Mouse (Mus musculus) layer of hippocampus, adult 2 months (tissue): ENCODE results near the gene Vmn1r5. TPM values are rescaled to one million over a fixed set of nuclear protein-coding genes. Genes with fewer than 3 reads are reported as not detected.
"Not testable (repeated sequence)": the region's sequence is repeated elsewhere in the genome, so short reads cannot be mapped to it uniquely, and the experiment has no call there.

ENCODE experiments used
- DNase-seq, 2 experiments: peaks; one replicate each; pipeline ENCODE4 v3.0.0; 2022; ENCODE audit warnings: low spot score in 2 of 2
- H3K27ac ChIP-seq: fragments of 200-600 bp; 2 replicates; pipeline ENCODE4 v1.8.1; 2022
- H3K4me3 ChIP-seq: fragments of 200-600 bp; 2 replicates; pipeline ENCODE4 v1.8.1; 2022; ENCODE audit warnings: mild to moderate bottlenecking
- CTCF ChIP-seq: fragments of 200-600 bp; conservative IDR thresholded peaks from 2 replicates; pipeline ENCODE4 v1.8.1; 2022; ENCODE audit warnings: antibody characterized with exemption, mild to moderate bottlenecking, moderate library complexity
- long read RNA-seq, 2 experiments: library from polyadenylated mRNA; stranded (forward); transcript quantifications; one replicate each; pipeline ENCODE4 v2.0.0; 2021; ENCODE audit warnings: borderline mapping rate in 2 of 2
- total RNA-seq, 2 experiments: library from RNA; stranded (reverse); gene quantifications; 2 replicates each; pipeline ENCODE4 v1.2.3; 2021

Vmn1r5 gene
- not detected for total RNA-seq
- long read RNA-seq, experiment 1, result 0 reads
- long read RNA-seq, experiment 2, result 0 reads

DNA sequence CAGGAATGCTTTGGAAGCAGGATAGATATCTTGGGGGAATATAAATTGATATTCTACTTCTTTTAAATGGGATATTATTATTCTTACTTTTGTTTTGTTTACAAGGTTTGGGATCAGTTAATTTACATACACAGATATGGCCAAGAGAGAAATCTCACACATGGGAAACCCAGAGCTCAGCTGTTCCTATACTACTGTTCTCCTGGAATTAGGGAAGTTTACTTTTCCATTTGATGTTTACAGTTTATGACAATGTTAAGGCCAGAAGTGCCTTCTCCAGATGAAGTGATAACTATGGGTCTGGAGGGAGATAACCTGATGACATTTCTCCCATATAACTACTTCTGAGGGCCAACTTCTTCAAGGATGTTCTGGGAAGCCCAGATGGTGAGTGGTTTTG is at the start of gene Vmn1r5:
Vmn1r5 (plus strand) TSS at position 301 of the 400 bp plus-strand sequence.
- DNase-seq, result no peak
- no peak within 1 kb of the TSS for H3K27ac ChIP-seq
- TF ChIP-seq CTCF, result no peak

DNA sequence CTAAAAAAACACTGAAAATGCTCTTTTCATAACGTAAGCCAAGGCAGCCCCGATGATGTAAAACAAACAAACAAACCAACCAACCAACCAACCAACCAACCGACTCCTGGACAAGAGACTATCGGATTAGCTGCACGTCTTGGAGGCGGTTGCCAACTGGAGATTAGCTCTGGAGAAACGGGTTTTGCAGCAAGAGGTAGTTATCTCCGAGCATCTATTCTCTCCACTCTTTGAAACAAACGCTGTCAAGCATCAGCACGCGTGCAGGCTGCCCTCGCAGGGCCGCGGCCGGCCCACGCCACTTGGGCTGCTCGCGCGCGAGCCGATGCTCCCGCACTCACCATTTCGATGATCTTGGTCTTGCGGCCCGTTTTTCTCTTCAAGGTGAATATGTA is 46.7 kb upstream of the Vmn1r5 start:
- peak overlapping the region; percentile 95 for H3K27ac ChIP-seq
- H3K4me3 ChIP-seq, result peak overlapping the region; percentile 97
- TF ChIP-seq CTCF, result no peak
- DNase-seq, result peak in 1 of 2 experiments; percentile 34

More for the DNA sequence above, at the start of gene Vmn1r5:
- H3K4me3 ChIP-seq, result no peak within 1 kb of the TSS

DNA sequence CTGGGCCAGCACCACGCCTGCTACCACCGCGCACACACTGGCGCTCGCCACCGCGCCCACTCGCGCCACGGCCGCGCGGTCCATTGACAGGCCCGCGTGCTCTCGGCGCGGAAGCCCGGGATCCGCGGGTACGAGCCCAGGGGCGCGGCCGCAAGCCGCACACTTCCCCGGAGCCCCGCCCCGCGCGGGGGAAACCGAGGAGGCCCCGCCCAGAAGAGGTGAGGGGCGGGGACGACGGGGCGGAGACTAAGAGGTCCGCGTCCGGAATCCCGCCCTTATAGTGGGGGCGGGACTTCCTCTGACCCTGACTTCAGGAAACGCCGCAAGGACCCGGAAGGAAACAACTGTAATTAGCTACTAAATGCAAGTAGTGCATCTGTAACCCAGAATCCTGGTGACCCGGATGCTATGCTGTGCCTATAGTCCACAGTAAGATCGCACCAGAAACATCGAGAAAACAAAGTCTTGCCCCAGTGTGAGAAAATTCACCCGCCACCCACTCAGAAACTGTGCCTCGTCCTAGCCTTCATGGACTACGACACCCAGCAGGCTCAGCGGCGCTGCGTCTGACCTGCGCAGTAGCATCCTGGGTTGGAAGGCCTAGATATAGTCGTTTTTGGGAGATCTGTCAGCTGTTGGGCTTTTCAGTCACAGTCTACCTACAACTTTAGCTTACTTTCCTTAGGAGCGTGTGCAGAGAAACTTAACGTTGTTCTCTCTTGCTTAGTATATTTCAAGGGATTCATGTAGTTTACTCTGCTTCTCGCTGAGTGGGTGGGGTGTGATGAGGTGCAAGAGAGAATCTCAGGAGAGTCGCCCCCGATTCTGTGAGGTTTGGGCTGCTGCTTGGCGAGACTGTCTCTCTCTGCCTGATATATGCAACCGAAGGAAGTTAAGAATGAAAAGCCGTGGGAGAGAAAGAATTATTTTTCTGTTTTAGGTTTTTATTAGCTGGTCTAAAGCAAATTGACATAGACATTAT is 46.1 kb upstream of the Vmn1r5 start, which contains the start of the genes Nt5c3 and Vmn1r4:
Nt5c3 (minus strand) TSS at position 207 of the 982 bp plus-strand sequence.
Vmn1r4 (plus strand) TSS at position 290 of the 982 bp plus-strand sequence.
- H3K4me3 ChIP-seq, result peak within 1 kb of the TSS; percentile 97
- H3K27ac ChIP-seq, result peak within 1 kb of the TSS; percentile 95
- TF ChIP-seq CTCF, result no peak
- peak; percentile 94 for DNase-seq

DNA sequence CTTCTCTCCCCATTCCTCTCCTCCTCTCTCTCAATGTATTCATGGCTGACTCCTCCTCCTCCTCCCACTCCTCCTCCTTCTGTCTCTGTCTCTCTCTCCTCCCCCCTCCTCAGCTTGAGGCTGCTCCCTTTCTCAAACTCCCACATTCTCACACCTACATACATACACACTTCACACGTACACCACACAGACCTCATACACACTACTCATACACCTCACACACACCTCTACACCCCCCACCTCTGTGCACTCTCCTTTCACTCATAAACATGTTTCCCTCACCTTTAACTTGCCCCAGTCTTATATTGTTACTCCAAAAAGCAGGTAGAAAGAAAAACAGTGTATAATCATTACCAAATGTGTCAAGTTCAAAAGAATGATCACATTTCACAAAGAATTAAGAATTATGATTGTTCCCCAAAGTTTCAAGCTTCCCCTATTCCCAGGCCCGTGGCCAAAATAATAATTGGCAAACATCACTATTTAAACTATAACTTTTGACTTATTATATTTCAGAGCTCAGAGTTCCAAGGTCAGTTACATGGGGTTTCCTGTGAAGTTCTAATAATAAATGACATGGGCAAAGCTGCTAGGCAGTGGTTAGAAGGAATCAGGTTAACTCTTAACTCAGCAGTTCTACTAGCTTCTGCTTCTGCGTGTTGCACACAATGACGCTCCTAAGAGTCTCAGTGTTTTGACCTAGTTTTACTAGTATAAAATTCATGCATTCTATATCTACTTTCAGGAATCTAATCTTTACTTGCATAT is 38.2 kb upstream of the Vmn1r5 start:
- no peak overlapping the region for H3K27ac ChIP-seq
- H3K4me3 ChIP-seq, result no peak overlapping the region
- no peak for DNase-seq
- no peak for TF ChIP-seq CTCF

DNA sequence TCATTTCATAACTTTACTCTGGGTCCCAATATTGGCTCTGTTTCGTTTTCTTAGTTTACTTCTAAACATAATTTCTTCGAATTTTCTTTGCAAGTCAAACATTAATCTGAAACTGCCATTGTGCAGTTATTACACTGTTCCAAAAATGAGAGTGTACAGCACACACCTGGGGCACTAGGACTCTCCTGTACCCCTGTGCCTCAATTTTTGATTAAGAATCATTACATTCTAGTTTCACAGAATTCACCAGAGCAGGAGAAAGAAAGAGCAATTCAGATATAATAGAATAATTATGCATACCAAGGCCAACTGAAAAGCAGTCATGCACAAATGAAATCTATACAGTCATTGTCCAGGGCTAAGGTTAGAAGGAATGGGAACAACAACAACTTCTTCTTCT is 37.6 kb upstream of the Vmn1r5 start:
- no peak for DNase-seq
- H3K27ac ChIP-seq, result no peak overlapping the region
- no peak overlapping the region for H3K4me3 ChIP-seq
- no peak for TF ChIP-seq CTCF

DNA sequence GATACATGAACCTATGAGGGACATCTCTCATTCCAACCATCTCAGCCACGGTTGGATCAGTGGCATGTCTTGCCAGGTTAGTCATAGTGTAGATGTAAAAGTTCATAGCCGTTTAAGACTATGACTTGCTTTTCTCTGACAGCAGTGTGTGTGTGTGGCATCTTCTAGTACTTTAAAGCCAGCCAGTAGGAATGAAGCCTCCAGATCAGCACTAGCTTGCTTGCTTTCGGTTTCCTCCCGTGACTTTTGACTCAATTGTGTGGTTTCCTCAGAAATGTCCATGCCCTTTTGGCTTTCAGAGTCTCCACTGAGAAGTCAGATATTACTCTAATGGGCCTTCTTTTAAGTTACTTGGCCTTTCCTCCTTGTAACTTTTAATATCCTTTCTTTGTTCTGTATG is 35.7 kb upstream of the Vmn1r5 start:
- Histone ChIP-seq H3K27ac (no peak overlapping the region), H3K4me3 (no peak overlapping the region)
- no peak for TF ChIP-seq CTCF
- DNase-seq, result no peak

DNA sequence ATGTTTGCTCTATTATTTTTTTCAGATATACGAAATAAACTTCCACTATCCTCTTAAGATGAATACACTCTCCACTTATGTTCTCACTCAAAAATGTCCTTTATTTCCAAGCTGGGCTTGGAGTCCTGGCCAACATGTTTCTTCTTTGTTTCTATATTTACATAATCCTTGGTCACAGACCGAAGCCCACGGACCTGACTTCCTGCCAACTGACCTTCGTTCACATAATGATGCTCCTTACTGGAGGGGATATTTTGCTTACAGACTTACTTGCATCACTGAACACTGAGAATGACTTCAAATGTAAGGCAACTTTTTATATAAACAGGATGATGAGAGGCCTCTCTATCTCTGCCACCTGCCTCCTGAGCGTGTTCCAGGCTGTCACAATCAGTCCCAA is 13.6 kb upstream of the Vmn1r5 start:
- no peak for DNase-seq
- Histone ChIP-seq H3K27ac (no peak overlapping the region), H3K4me3 (no peak overlapping the region)
- no peak for TF ChIP-seq CTCF

DNA sequence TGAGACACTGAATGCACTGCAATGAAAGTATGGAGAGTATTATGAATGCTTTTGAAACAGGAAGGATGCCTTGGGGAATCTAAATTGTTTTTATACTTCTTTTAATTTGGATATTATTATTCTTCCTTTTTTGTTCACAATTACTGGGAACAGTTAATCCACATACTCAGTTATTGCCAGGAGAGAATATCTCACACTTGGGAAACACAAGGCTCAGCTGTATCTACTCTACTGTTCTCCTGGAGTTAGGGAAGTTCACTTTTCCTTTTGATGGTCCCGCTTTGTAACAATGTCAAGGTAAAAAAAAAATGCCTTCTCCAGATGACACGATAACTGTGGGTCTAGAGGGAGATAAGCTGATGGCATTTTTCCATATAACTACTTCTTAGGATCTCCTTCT is 26.9 kb downstream of the Vmn1r5 start, which contains the start of gene Vmn1r6:
Vmn1r6 (plus strand) TSS at position 301 of the 400 bp plus-strand sequence.
- DNase-seq, result no peak
- H3K4me3 ChIP-seq, result no peak within 1 kb of the TSS
- TF ChIP-seq CTCF, result no peak
- no peak within 1 kb of the TSS for H3K27ac ChIP-seq

DNA sequence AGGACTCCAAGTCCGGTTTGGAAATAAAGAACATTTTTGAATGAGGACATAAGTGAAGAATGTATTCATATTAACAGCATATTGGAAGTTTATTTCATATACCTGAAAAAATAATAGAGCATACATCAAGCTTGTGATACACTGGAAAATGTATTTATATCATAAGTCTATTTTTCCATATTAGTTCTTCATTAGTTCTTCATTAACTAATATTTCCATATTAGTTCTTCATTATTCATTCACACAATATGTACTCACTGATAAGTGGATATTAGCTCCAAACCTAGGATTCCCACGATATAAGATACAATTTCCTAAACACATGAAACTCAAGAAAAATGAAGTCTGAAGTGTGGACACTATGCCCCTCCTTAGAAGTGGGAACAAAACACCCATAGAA is 55.2 kb downstream of the Vmn1r5 start, which contains the start of gene Vmn1r7:
Vmn1r7 (minus strand) TSS at position 101 of the 400 bp plus-strand sequence.
- not testable (repeated sequence) for DNase-seq, H3K4me3 ChIP-seq, H3K27ac ChIP-seq

DNA sequence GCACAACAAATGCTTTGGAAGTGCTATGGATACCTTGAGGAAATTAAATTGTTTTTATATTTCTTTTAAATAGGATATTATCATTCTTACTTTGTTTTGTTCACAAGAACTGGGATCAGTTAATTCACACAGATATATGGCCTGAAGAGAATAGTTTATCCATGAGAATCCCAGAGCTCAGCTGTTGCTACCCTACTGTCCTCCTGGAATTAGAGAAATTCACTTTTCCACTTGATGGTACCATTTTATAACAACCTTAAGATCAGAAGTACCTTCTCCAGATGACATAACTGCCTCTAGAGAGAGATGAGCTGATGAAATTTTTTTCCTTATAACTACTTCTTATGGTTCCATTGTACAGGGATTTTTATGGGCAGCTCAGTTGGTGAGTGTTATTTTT is 61.9 kb downstream of the Vmn1r5 start, which contains the start of gene Vmn1r8:
Vmn1r8 (plus strand) TSS at position 301 of the 400 bp plus-strand sequence.
- Histone ChIP-seq H3K4me3 (no peak within 1 kb of the TSS), H3K27ac (no peak within 1 kb of the TSS)
- DNase-seq, result no peak
- no peak for TF ChIP-seq CTCF

DNA sequence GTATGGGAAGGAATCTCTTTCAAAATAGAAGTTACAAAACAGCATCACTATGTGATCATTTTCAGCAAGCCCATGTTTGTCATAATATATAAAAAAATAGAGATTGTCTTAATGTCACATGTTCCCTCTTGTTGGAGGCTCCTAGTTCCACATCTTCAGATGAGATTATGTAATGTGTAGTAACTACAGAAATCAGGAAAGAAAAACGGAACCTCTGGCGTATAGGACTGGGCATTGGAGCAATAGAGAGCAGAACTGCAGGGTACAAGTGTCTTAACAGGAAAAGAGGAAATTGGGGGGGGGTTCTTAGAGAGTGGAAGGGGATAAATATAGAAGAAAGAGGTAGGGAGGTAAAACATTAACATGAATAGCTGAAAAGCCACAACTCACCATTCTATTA is 64.6 kb downstream of the Vmn1r5 start:
- H3K27ac ChIP-seq, result no peak overlapping the region
- no peak for DNase-seq
- no peak overlapping the region for H3K4me3 ChIP-seq

More for the DNA sequence above, 64.6 kb downstream of the Vmn1r5 start:
- no peak for TF ChIP-seq CTCF

Other genes starting within 250 kb of the Vmn1r5 start
- gene Kbtbd2, start 172.5 kb upstream of the Vmn1r5 start, total RNA-seq, result 10 to 100 TPM; 50.7 to 51.4 TPM
- 10 to 100 TPM; 27.0 to 28.9 TPM for gene Fkbp9, start 138.2 kb upstream of the Vmn1r5 start, total RNA-seq
- 10 to 100 TPM; 40.6 to 44.3 TPM for gene Nt5c3, start 46.3 kb upstream of the Vmn1r5 start, total RNA-seq
- under 1 TPM; 0.22 to 0.59 TPM for gene Vmn1r4, start 46.3 kb upstream of the Vmn1r5 start, total RNA-seq
- not detected for gene Vmn1r6, start 27.0 kb downstream of the Vmn1r5 start, total RNA-seq
- gene Vmn1r7, start 55.1 kb downstream of the Vmn1r5 start, total RNA-seq, result not detected
- gene Vmn1r8, start 62.0 kb downstream of the Vmn1r5 start, total RNA-seq, result not detected
- not detected for gene Vmn1r9, start 96.5 kb downstream of the Vmn1r5 start, total RNA-seq
- gene Vmn1r10, start 139.2 kb downstream of the Vmn1r5 start, total RNA-seq, result not detected
- gene Vmn1r11, start 163.2 kb downstream of the Vmn1r5 start, total RNA-seq, result not detected
- not detected for gene Vmn1r12, start 186.6 kb downstream of the Vmn1r5 start, total RNA-seq
- gene Vmn1r13, start 233.0 kb downstream of the Vmn1r5 start, total RNA-seq, result not detected